Mouse (Mus musculus) stomach, postnatal 0 days (tissue): ENCODE measurements around the gene Rpn1.

Experiments used
- CTCF ChIP-seq: IDR thresholded peaks from 2 replicates; pipeline ENCODE4 v1.5.1; 2016; ENCODE audit warnings: antibody characterized with exemption, low read depth, mild to moderate bottlenecking, moderate library complexity
- EP300 ChIP-seq: optimal IDR thresholded peaks from 2 replicates; pipeline ENCODE3; 2016; ENCODE audit warnings: antibody characterized with exemption

- TF ChIP-seq CTCF (no peak), EP300 (no peak)
Observed at GRCm38 (mm10) chr6:88133878-88134277, 49.6 kb downstream of the Rpn1 start.
